Mouse (Mus musculus) heart, adult 2 months (tissue): ENCODE results near the gene Nup188.

ENCODE experiments used
- CTCF ChIP-seq: fragments of 200-600 bp; IDR thresholded peaks from 2 replicates; pipeline ENCODE4 v1.8.1; 2022; ENCODE audit warnings: antibody characterized with exemption, mild to moderate bottlenecking, moderate library complexity
- EP300 ChIP-seq: fragments of 200-500 bp; IDR thresholded peaks from 2 replicates; pipeline ENCODE4 v1.6.1; 2011; ENCODE audit warnings: low read depth, low read length, control low read depth; ENCODE audit not compliant: insufficient read depth
- POLR2A ChIP-seq: fragments of 200-500 bp; IDR thresholded peaks from 2 replicates; pipeline ENCODE4 v1.6.1; 2011; ENCODE audit warnings: mild to moderate bottlenecking, low read depth, low read length, control low read depth; ENCODE audit not compliant: insufficient read depth

- TF ChIP-seq POLR2A (no peak), CTCF (no peak), EP300 (no peak)
Measured at GRCm38 (mm10) chr2:30309351-30309750, 23.2 kb downstream of the Nup188 start.
